Mouse (Mus musculus) layer of hippocampus, postnatal 36 days (tissue): ENCODE data around the gene Hint2. TPM values are rescaled to one million over a fixed set of nuclear protein-coding genes. Genes with fewer than 3 reads are reported as not detected.

ENCODE experiments used
- DNase-seq, 2 experiments: peaks; one replicate each; pipeline ENCODE4 v3.0.0; 2022
- total RNA-seq, 2 experiments: library from RNA; stranded (reverse); gene quantifications; 2 replicates each; pipeline ENCODE4 v1.2.3; 2021

The Hint2 gene
- total RNA-seq, result 10 to 100 TPM; 29.6 to 33.2 TPM

- DNase-seq, result peak; percentile 93 to 94
These were observed at the start of gene Hint2 for GRCm38 (mm10) chr4:43656339-43657109. Gene Hint2, minus strand, starts transcription at chr4:43656466.

- no peak for DNase-seq
These were observed 49.7 kb upstream of the Hint2 start for GRCm38 (mm10) chr4:43705991-43706390.

- DNase-seq, result no peak
These were observed 47.6 kb upstream of the Hint2 start for GRCm38 (mm10) chr4:43703851-43704250.

- no peak for DNase-seq
These were observed 47.2 kb upstream of the Hint2 start for GRCm38 (mm10) chr4:43703439-43703838.

GRCm38 (mm10) chr4:43700707-43701106, 44.4 kb upstream of the Hint2 start, which contains the start of gene Olfr70:
Gene Olfr70, minus strand, starts transcription at chr4:43700807.
- DNase-seq, result no peak

- no peak for DNase-seq
These were observed 40.3 kb upstream of the Hint2 start for GRCm38 (mm10) chr4:43696561-43696960.

- no peak for DNase-seq
These were observed 39.0 kb upstream of the Hint2 start for GRCm38 (mm10) chr4:43695249-43695671.

GRCm38 (mm10) chr4:43694439-43695248, 38.4 kb upstream of the Hint2 start:
- DNase-seq, result no peak

GRCm38 (mm10) chr4:43693806-43694241, 37.6 kb upstream of the Hint2 start:
- no peak for DNase-seq

- no peak for DNase-seq
These were observed 34.8 kb upstream of the Hint2 start for GRCm38 (mm10) chr4:43691026-43691425.

- DNase-seq, result no peak
These were observed 33.8 kb upstream of the Hint2 start for GRCm38 (mm10) chr4:43690021-43690420.

- DNase-seq, result no peak
These were observed 23.3 kb upstream of the Hint2 start for GRCm38 (mm10) chr4:43679416-43680043.

- peak in 1 of 2 experiments; percentile 33 for DNase-seq
These were observed 22.3 kb upstream of the Hint2 start for GRCm38 (mm10) chr4:43678541-43678940.

- DNase-seq, result no peak
These were observed 19.3 kb upstream of the Hint2 start for GRCm38 (mm10) chr4:43675608-43676007.

GRCm38 (mm10) chr4:43674974-43675373, 18.7 kb upstream of the Hint2 start:
- no peak for DNase-seq

- DNase-seq, result no peak
These were observed 17.4 kb upstream of the Hint2 start for GRCm38 (mm10) chr4:43673703-43674102.

GRCm38 (mm10) chr4:43672070-43672469, 15.8 kb upstream of the Hint2 start:
- peak; percentile 78 to 79 for DNase-seq

- DNase-seq, result peak in 1 of 2 experiments; percentile 54
These were observed 13.1 kb upstream of the Hint2 start for GRCm38 (mm10) chr4:43669428-43669794.

- DNase-seq, result peak; percentile 88
These were observed 12.6 kb upstream of the Hint2 start, which contains the start of the genes Tmem8b and Fam221b for GRCm38 (mm10) chr4:43668782-43669427. Gene Tmem8b, plus strand, starts transcription at chr4:43668971. Gene Fam221b, minus strand, starts transcription at chr4:43669145.

- DNase-seq, result no peak
These were observed 10.1 kb upstream of the Hint2 start for GRCm38 (mm10) chr4:43666412-43666811.

- no peak for DNase-seq
These were observed 880 bp upstream of the Hint2 start for GRCm38 (mm10) chr4:43657146-43657545.

- DNase-seq, result peak in 1 of 2 experiments; percentile 21
These were observed 469 bp downstream of the Hint2 start for GRCm38 (mm10) chr4:43655656-43656338.
